9 mouse cellular contexts compared by ENCODE assay signal in genomic region chr2:118606032-118606431, GRCm38 (mm10). TPM values are rescaled to one million over a fixed set of nuclear protein-coding genes. Genes with fewer than 3 reads are reported as not detected.
DNase-seq lines count a peak whose midpoint lies in the region; TF ChIP-seq lines count a peak whose summit lies in the region.
"Had no signal": no experiment of that assay in that cellular context is flagged by ENCODE, and none has a peak within 500 bp of the region (broad histone marks: within the 10 kb centered on the region; RNA-seq: fewer than 3 reads in every experiment).

No protein-coding gene starts in this region.

- no peak overlapping the region for H3K4me3 ChIP-seq in thymus, adult 2 months (ENCODE audit: control insufficient read depth, insufficient read depth, low read length)
- H3K4me3 ChIP-seq: heart, embryonic 13.5 days had no signal

- H3K36me3 ChIP-seq in thymus, adult 2 months (ENCODE audit: control insufficient read depth, insufficient read depth, low read length), result peaks cover 29% of the 10 kb centered on the region

- no peak overlapping the region for H3K27ac ChIP-seq in thymus, adult 2 months (ENCODE audit: control insufficient read depth, insufficient read depth, low read length)
- H3K27ac ChIP-seq: heart, embryonic 13.5 days had no signal

- no peak for TF ChIP-seq CTCF in thymus, adult 2 months (IDR thresholded peaks at IDR 0.05; ENCODE audit: borderline replicate concordance, control insufficient read depth, extremely low read depth, insufficient read depth, low read length, poor library complexity)

- DNase-seq in adrenal gland, adult 18-20 months (ENCODE audit: low spot score in 2 of 2), result peak; percentile 38 to 51
- DNase-seq in adrenal gland, postnatal 4 days (ENCODE audit: low spot score in 2 of 2), result no peak
- DNase-seq in left cerebral cortex, postnatal 25 days (ENCODE audit: low spot score in 2 of 2), result peak; percentile 5 to 9
- no peak for DNase-seq in left cerebral cortex, adult 11 months (ENCODE audit: low spot score)
- peak; percentile 58 to 63 for DNase-seq in adrenal gland, postnatal 36 days
- DNase-seq in heart, postnatal 10 days, result peak; percentile 29 to 64
- DNase-seq in lung, postnatal 25 days (ENCODE audit: low spot score), result peak; percentile 32
- peak; percentile 71 for DNase-seq in thymus, adult 2 months

- H3K4me1 ChIP-seq in thymus, adult 2 months (replicated peaks; ENCODE audit: control insufficient read depth, insufficient read depth, low read length), result no peaks in the 10 kb centered on the region

- TF ChIP-seq POLR2A in thymus, adult 2 months (IDR thresholded peaks at IDR 0.05; ENCODE audit: control insufficient read depth, extremely low read depth, insufficient read depth, low read length, poor library complexity), result no peak

- H3K27me3 ChIP-seq in thymus, adult 2 months (ENCODE audit: control insufficient read depth, insufficient read depth, low read length), result no peaks in the 10 kb centered on the region
- H3K27me3 ChIP-seq: heart, embryonic 13.5 days had no signal

- intact Hi-C loops in left cerebral cortex, postnatal 25 days (cut with DNase I), result loop anchor here (1.0 to 10.0 kb wide), 2 partner anchors 119 to 341 kb away; no protein-coding TSS in a partner anchor
- intact Hi-C loops in heart, postnatal 10 days (cut with DNase I), result loop anchor here (1.0 to 5.0 kb wide), 2 partner anchors 119 to 344 kb away; no protein-coding TSS in a partner anchor

- WGBS in thymus, adult 2 months, result 95% methylated on average over 2 of the region's 2 CpGs

RNA-seq across cellular contexts. Expression of gene Bub1b, which starts 8.0 kb away (rescaled TPM):
- total RNA-seq in adrenal gland, adult 18-20 months (2021), result 1 to 10 TPM; 1.3 to 2.5 TPM
- total RNA-seq in adrenal gland, postnatal 4 days (2021), result 10 to 100 TPM; 36.7 to 40.7 TPM
- 1 to 10 TPM; 1.1 to 1.2 TPM for total RNA-seq in left cerebral cortex, postnatal 25 days (2021)
- 1 to 10 TPM; 4.9 to 6.5 TPM for total RNA-seq in adrenal gland, postnatal 36 days (2021)
- total RNA-seq in heart, postnatal 10 days (2021), result 10 to 100 TPM; 15.4 to 15.9 TPM
- polyA plus RNA-seq in thymus, adult 2 months (2012; rRNA removed), result 42.0 and 53.7 TPM in 2 replicates

RNA-seq across cellular contexts. Expression of gene Bmf, which starts 56.5 kb away (rescaled TPM):
- 1 to 10 TPM; 6.6 to 6.8 TPM for total RNA-seq in adrenal gland, adult 18-20 months (2021)
- 10 to 100 TPM; 30.9 to 35.7 TPM for total RNA-seq in adrenal gland, postnatal 4 days (2021)
- total RNA-seq in left cerebral cortex, postnatal 25 days (2021), result 1 to 10 TPM; 2.3 to 4.1 TPM
- 10 to 100 TPM; 10.9 to 14.1 TPM for total RNA-seq in adrenal gland, postnatal 36 days (2021)
- total RNA-seq in heart, postnatal 10 days (2021), result 10 to 100 TPM; 12.3 to 17.1 TPM
- 67.3 and 80.9 TPM in 2 replicates for polyA plus RNA-seq in thymus, adult 2 months (2012; rRNA removed)

RNA-seq across cellular contexts. Expression of gene Pak6, which starts 57.1 kb away (rescaled TPM):
- total RNA-seq in adrenal gland, adult 18-20 months (2021), result 10 to 100 TPM; 11.5 to 19.4 TPM
- total RNA-seq in adrenal gland, postnatal 4 days (2021), result 10 to 100 TPM; 13.8 to 16.3 TPM
- total RNA-seq in left cerebral cortex, postnatal 25 days (2021), result 100 to 1,000 TPM in 1 of 2 experiments, 10 to 100 TPM in 1; 92.1 to 103 TPM
- 10 to 100 TPM; 17.9 to 26.0 TPM for total RNA-seq in adrenal gland, postnatal 36 days (2021)
- total RNA-seq in heart, postnatal 10 days (2021), result 10 to 100 TPM; 13.5 to 15.3 TPM
- 4.3 and 4.7 TPM in 2 replicates for polyA plus RNA-seq in thymus, adult 2 months (2012; rRNA removed)

Comparison
In these comparisons a context has a peak if more than half of its experiments do, and no peak if none do; other contexts are left out.
1. DNase-seq: peak in adrenal gland, adult 18-20 months (2 of 2), left cerebral cortex, postnatal 25 days (2 of 2), adrenal gland, postnatal 36 days (2 of 2), heart, postnatal 10 days (2 of 2), lung, postnatal 25 days (single experiment) and thymus, adult 2 months (single experiment); none in adrenal gland, postnatal 4 days (0 of 2) and left cerebral cortex, adult 11 months (single experiment).